Mouse (Mus musculus): ENCODE data around the gene Cyba. TPM values are rescaled to one million over a fixed set of nuclear protein-coding genes. Genes with fewer than 3 reads are reported as not detected.

The Cyba gene
- total RNA-seq, 2 experiments from 2014 or later, result 8.8 to 10.1 TPM

DNA sequence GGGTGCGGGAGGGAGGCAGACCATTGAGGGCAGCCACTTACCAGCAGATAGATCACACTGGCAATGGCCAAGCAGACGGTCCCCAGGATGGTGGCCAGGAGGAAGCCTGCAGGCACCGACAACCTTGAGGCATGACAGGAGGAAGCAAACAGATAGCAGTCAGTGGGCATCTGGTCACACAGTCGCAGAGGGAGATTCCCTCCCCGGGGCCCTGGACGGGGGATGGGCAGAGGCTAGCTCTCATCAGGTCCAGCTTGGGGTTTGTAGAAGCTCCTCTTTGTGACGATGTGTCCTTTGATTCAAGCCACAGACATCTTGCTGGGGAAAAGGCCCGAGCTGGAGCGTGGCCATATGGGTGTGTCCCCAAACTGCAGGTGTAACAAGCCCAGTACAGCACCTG, 6.6 kb downstream of the Cyba start:
- no peak for DNase-seq
- intact Hi-C loops (cut with DNase I), result no loop called here

DNA sequence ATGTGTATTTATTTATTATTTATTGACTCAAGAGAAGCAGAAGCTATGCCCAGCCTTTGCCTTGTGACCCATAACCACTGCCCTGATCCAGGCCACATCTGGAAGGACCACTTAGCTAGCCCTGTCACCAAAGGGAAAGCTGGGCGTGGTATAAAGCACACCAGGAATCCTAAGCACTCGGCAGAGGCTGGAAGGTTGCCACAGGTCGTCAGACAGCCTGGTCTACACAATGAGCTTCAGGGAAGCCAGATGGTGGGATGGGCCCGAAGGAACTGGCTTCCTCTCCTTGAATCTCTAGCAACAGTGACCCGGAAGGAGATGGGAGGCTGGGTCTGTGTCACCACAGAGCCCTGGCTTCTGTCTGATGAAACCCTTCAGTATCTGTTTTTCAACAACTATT, 9.1 kb downstream of the Cyba start:
- intact Hi-C loops (cut with DNase I), result no loop called here
- DNase-seq, result peak; percentile 73

DNA sequence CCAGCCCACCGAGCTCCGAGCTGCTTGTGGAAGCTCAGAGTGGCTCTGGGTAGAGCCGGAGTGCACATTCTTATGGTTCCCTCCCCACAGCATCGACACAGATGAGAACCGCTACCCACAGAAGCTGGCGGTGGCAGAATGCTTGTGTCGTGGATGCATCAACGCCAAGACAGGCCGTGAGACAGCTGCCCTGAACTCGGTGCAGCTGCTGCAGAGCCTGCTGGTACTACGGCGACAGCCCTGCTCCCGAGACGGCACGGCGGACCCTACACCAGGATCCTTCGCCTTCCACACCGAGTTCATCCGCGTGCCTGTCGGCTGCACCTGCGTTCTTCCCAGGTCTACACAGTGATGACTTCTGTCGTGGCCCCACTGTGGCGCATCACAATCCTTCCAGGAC, 9.5 kb downstream of the Cyba start:
- no peak for DNase-seq
- intact Hi-C loops (cut with DNase I), result no loop called here

DNA sequence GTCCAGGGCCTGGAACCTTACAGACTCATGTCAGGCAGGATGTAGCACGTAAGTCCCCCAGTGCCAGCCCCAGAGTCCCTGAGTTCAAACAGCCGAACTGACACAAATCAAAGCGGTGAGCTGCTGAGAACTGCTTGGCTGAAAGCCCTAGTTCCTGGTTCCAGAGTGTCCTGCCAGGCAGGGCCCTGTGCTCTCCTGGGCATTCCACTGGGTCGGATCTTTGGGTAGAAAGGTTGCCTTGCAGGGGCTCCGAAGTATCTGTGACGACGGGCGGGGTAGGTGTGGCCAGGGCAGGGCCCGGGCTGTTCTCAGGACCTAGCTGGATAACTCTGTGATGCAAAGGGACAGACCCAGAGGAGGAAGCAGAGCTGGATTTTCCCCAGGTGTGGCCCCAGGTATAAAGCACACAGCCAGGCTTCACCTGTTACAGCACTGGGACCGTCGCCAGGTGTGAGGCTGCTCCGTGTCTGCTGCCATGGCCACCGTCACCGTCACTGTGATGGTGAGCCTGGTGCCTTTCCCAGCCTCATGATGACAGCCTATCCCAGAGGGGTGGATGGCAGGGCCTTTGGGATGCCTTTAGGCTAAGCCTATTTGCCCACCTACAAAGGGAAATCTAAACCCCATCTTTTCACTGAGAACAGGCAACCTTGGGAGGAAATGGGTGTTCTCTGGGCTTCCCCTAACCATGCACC, 11.2 kb downstream of the Cyba start, which contains the start of gene Il17c:
Il17c (plus strand) TSS at position 645 of the 695 bp plus-strand sequence.
- intact Hi-C loops (cut with DNase I), result no loop called here
- no peak for DNase-seq

DNA sequence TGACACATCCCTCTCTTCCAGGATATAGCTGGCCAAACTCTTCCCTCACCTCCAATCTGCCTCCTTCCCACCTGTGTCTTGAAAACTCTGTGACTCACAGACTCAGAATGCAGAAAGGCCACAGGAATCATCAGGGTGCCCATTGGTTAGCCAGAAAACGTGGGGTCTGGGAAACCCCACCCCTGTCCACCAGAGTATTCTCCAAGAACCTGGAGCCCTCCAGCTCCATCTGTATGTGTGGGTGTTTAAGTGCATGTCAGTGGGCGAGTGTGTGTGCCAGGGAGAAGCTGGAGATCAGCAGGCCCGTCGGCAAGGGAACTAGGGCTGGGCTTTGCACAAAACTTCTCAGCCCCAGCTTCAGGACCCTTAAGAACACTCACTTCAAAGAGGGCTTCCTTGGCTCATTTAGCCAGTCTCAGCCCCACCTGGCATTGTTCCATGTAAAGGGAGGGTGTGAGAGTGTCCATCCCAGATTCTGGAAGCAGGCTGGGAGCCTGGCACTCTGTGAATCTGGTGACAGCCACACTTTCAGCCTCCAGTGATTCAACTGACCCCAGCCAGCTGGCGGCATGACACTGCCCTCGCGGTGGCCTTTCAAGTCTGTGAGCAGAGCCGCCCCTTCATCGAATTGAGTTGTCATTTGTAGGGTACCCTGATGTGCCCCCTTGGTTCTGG, 12.7 kb downstream of the Cyba start:
- DNase-seq, result peak; percentile 74

GRCm38 (mm10) chr8:122415554-122415953, 17.2 kb downstream of the Cyba start:
- intact Hi-C loops (cut with DNase I), result no loop called here
- no peak for DNase-seq

More for the DNA sequence above, 12.7 kb downstream of the Cyba start:
- intact Hi-C loops (cut with DNase I), result no loop called here

GRCm38 (mm10) chr8:122414311-122414710, 18.4 kb downstream of the Cyba start:
- intact Hi-C loops (cut with DNase I), result no loop called here
- DNase-seq, result no peak

DNA sequence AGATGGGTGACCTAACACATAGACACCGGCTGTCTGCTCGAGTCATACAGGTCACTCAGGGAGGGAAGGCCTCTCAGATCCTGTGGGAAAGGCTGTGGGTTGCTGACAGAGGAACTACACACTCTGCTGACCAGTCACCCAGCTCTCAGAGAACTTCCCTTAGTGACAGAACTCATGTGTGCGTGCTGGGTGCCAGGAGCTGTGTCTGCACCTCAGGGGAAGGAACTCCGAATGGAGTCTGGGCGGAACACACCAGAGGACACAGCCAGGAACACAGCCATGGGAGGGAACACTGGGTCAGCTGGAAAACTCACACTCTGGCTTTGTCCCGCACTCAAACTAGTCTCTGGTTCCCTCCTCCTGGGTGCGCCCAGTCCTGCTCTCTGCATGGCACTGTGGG, 25.1 kb downstream of the Cyba start:
- no peak for DNase-seq
- intact Hi-C loops (cut with DNase I), result no loop called here

- no peak for DNase-seq
- intact Hi-C loops (cut with DNase I), result no loop called here
Measured at GRCm38 (mm10) chr8:122405146-122405805, 27.5 kb downstream of the Cyba start.

DNA sequence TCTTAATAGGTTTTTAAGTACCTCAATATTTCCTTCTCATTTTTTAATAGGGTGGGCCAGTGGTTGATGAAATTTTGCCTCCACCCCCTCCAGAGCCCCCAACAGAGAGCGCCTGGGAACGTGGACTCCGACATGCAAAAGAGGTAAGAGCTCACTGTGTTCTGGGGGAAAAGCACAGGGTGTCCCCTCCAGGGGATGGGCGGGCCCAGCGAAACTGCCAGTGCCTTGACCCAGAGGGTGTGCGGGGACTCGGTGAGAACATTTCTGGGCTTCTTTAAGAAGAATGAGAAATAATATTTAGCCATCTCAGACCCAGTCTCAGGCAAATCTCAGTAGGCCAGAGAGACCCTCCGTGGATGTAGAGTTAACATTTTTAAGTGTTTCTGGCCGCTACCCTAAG, 34.5 kb downstream of the Cyba start:
- intact Hi-C loops (cut with DNase I), result no loop called here
- DNase-seq, result no peak

DNA sequence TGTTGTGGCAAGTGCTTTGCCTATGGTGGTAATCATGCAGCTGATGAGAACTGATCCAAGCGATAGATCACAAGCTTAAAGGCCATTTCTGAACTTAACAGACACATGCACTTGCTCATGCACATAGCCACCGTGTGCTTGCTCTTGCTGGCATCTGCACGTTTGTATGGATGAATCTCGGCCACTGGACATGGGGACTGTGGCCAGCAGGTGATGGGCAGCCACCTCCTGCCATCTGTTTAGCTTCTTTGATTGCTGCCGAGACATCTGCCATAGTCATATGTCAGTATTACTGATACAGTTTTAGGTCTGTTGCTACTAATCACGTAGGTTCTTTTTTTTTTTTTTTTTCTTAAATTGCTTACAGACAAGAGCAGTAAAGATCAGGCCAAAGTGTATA, 37.4 kb downstream of the Cyba start:
- peak; percentile 39 for DNase-seq
- intact Hi-C loops (cut with DNase I), result no loop called here

GRCm38 (mm10) chr8:122393717-122394116, 39.0 kb downstream of the Cyba start:
- no peak for DNase-seq
- intact Hi-C loops (cut with DNase I), result no loop called here

DNA sequence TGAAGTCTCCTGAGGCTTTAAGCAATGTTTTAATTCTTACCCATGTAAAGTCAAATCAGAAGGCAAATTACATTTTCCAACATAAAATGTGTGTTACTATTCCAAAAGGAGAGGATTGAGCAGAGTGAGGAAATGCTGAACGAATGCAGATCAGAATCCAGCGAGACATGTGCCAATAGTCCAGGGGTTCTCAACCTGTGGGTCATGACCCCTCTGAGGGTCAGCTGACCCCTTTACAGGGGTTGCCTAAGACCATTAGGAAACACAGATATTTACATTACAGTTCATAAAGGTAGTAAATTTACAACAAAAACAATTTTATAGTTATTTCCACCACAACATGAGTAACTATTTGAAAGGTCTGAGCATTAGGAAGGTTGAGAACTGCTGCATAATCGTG, 42.0 kb downstream of the Cyba start:
- intact Hi-C loops (cut with DNase I), result no loop called here

DNA sequence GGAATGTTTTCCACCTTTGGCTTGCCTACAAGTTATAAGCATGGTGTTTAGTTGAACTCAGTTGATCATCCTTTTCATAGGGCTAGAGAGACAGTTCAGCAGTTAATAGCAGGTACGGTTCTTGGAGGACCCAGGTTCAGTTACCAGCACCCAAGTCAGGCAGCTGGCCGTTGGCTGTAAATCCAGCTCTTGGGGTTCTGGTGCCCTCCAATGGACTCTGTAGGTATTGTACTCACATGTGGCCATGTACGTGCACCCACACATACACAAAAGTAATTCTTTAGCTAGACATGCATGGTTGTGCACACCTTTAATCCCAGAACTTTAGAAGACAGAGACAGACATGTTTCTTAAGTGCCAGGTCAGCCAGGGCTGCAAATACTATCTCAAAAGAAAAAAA, 43.4 kb downstream of the Cyba start:
- DNase-seq, result no peak
- intact Hi-C loops (cut with DNase I), result no loop called here

More for the DNA sequence above, 42.0 kb downstream of the Cyba start:
- DNase-seq, result no peak

GRCm38 (mm10) chr8:122383039-122383438, 49.7 kb downstream of the Cyba start:
- DNase-seq, result no peak
- intact Hi-C loops (cut with DNase I), result no loop called here

DNA sequence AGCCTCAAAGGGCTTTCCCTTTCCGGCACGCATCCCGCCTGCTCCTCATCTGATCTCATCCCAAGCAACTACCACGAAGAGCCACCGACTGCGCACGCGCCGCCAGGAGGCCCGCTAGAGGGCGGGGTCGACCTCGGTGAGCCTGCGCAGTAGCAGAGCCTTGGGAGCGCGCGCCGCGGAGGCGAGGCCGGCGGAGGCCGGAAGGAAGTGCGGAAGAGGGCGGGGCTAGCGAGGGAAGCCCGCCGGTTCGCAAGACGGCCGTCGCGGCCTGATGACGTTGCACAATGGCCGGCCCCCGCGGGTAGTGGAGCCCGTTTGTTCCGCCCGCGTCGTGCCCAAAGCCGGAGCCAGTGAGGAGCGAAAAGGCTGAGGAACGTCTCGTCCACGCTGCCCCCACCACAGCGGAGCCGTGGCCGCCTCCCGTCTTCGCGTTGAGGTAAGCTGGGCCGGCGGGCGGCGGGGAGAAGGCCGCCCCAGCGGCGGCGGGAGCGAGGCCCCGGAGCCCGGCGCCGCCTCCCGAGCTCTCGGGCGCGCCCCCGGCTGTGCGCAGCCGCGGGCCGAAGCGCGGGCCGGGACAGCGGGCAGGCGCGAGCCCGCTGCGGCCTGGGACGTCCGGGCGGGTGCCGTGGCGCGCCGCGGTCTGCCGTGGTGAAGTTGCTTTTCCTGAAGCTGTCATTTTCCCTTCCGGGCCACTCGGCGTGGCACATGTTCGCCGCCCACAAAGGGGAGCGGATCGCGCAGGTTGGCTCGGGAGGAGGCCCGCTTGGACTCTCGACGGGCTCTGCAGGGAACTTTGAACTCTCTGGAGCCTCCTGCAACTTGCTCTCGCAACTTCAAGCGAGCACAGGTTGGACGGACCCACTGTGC, 56.1 kb downstream of the Cyba start, which contains the start of gene Zc3h18:
Zc3h18 (plus strand) TSS at position 245 of the 867 bp plus-strand sequence.
- intact Hi-C loops (cut with DNase I), result no loop called here

DNA sequence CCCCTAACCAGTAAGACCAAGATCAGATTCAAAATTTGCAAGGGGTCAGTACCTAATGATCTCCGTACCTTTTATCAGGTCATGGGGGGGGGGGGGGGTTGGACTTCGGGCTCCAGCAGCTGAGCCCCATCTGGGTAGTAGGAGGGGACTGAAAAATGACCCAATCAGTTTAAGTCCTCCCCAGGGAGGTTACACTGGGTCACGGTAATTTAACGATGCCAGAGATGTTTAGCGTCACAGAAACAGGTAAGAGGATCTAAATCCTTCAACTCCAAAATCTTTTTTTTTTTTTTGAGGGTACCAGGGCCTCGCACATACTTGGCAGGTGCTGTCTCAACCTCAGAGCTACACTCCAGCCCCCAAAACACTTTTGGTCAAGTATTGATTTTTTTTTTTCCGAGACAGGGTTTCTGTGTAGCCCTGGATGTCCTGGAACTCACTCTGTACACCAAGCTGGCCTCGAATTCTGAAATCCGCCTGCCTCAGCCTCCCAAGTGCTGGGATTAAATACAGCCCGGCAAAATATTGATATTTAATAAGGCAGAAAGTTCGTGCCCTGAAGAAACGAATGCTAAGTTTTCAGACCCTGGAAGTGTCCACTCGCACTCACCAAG, 56.9 kb downstream of the Cyba start:
- no peak for DNase-seq
- intact Hi-C loops (cut with DNase I), result no loop called here

More for the DNA sequence above, 56.1 kb downstream of the Cyba start, which contains the start of gene Zc3h18:
- DNase-seq, result peak; percentile 100

DNA sequence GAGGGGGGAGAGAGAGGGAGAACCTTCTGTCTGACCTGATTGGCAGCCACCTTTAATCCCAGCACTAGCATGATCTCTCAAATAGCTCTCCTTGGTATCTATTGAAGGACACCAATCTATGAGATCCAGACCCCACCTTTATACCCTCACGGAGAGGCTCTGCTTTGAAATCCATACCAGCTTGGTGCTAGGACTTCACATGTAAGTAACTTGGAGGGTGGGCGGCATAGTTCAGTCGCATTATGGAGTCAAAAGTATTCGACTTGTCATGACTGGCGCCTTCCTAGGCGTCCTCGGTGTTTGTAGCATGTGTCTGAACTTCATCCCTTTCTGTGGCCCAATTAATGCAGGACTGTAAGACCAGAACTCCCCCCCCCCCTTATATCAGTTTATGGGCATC, 57.4 kb downstream of the Cyba start:
- intact Hi-C loops (cut with DNase I), result no loop called here
- no peak for DNase-seq

Measured in left cerebral cortex, postnatal 4 days (tissue).